Mouse (Mus musculus) frontal cortex, adult (tissue): Measurements from ENCODE around the gene Adi1.

Source experiments
- ATAC-seq: cut with Nextera tagmentation; 2 replicates; pipeline ENCODE4 v1.9.2; 2017; ENCODE audit warnings: mild to moderate bottlenecking, moderate library complexity, mixed read lengths; ENCODE audit not compliant: low TSS enrichment

Gene Adi1

GRCm38 (mm10) chr12:28694231-28694630 lies 19.2 kb downstream of the Adi1 start:
- no peak for ATAC-seq

- ATAC-seq: no peak
Measured at GRCm38 (mm10) chr12:28694776-28695175, 19.7 kb downstream of the Adi1 start.

DNA sequence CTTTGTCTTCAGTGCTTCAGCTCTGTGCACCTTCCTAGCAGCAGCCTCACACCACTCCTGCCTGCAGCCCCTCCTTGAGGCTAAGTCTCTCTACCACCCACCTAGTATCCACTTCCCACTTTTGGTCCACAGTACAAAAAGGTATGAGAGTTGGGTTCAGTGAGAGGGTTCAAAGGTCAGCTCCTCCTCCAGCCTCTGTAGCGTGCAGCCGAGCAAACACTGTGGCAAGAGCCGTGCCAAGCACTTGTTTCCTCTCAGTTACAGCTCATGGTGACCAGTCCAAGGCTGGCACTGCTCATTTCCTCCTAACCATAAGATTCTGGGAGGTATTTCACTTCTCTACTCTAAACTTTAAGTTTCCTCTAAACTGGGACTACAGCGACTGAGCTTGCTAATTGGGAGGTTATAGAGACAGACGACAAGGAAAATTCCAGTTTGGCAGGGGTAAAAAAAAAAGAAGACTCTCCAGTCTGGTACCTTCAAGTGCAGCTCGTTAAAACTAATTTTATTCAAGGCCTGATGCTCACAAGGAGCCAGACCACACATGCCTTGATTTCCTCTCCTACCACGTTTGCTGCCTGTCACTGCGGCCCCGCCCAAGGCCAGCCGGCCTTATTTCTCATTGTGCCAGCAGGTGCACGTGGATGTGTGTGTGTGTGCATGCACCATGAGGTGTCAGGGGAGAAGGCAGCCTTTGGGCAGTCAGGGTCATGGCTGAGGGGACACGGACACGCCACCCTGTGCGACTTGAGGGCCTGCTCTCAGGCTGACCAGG lies 23.0 kb downstream of the Adi1 start:
- peak; percentile 19 for ATAC-seq

GRCm38 (mm10) chr12:28699086-28699485 lies 24.1 kb downstream of the Adi1 start:
- no peak for ATAC-seq

GRCm38 (mm10) chr12:28699656-28700055 lies 24.6 kb downstream of the Adi1 start:
- ATAC-seq: no peak

- peak; percentile 10 for ATAC-seq
Measured at GRCm38 (mm10) chr12:28700101-28700511, 25.1 kb downstream of the Adi1 start.

- ATAC-seq: peak; percentile 17
Measured at GRCm38 (mm10) chr12:28700561-28701025, 25.6 kb downstream of the Adi1 start.

- peak; percentile 18; the same call in 1 of the 2 replicates for ATAC-seq
Measured at GRCm38 (mm10) chr12:28701302-28701701, 26.3 kb downstream of the Adi1 start.

DNA sequence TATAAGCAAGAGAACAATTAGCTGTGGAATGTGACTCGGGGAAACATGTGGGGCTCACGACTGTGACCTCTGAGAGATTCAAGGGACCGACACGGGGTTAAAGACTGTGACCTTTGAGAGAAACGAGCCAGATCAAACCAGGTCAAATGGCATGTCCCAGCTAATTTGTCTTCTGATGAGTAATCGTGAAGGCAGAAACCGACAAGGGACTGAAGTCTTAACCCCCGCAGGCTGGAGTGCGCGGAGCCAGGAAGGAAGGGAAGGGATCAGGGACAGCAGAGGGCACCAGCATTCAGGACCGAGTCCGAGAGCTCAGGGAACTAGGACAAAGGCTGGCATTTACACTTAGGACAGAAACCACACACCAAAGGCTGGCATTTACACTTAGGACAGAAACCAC lies 29.4 kb downstream of the Adi1 start:
- no peak for ATAC-seq

DNA sequence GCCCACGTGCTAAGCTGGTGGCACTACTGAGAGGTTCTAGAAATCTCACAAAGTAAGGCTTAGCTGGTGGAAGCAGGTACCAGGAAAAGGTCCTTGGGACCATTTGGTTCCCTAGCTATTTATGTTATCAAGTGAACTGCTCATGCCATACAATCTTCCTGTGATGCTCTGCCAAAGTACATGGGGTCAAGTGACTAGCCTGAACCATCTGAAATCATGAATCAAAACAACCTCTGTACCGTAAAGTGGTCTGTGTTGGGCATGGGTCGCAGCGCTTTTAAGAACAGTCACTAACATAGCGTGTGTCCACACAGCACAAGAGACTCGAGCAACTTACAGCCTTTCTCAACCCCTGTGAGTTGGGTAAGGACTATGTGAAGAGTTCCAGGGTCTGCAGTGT lies 30.2 kb downstream of the Adi1 start:
- no peak for ATAC-seq

- no peak for ATAC-seq
Measured at GRCm38 (mm10) chr12:28708154-28708553, 33.1 kb downstream of the Adi1 start.

DNA sequence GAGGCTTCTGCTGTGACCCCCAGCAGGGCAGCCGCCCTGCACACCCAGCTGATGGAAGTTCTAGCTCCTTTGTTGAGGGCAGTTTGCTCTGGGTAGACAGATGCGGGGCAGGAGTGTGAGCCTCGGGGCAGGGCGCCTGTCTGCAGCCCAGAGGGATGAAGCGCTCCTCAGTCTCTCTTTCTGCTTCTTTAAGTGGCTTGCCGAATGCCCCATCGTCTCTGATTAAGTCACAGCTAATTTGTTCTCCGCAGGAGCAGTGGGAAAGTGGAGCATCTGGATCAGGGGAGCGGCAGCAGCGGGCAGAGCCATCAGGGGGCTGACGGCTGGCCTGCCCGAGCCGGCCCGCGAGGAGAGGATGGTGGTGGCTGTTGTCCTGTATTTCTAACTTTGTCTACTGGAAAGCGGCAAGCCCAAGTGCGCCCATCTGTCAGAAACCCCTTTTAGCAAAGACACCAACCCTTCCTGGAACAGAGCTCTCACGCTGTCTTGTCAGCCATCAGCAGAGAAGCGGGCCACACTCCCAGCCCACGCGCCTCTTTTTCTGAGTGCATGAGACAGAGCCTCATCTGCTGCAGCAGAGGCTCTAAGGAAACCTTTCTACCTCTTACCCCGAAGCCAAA lies 35.6 kb downstream of the Adi1 start:
- ATAC-seq: peak; percentile 73

- ATAC-seq: peak; percentile 25; the same call in 1 of the 2 replicates
Measured at GRCm38 (mm10) chr12:28714822-28715632, 40.0 kb downstream of the Adi1 start.

DNA sequence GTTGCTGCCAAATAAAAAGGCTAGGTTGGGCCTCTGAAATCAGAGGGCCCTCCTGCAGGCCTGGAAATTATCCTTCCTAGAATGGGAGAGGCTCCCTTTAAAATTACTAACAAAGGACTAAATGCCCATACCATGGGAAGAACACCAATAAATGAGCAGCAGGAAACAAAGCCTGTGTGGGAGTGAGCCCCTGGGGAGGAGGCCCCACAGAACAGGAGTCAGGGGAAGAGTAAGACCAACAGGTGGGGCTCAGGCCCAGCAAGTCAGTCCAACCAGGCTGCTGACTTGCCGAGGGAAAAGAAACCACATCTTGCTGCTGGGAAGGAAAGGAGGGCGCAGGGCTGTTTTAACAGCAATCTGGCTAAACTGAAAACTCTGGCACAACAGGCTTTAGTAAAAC lies 42.0 kb downstream of the Adi1 start:
- ATAC-seq: no peak

DNA sequence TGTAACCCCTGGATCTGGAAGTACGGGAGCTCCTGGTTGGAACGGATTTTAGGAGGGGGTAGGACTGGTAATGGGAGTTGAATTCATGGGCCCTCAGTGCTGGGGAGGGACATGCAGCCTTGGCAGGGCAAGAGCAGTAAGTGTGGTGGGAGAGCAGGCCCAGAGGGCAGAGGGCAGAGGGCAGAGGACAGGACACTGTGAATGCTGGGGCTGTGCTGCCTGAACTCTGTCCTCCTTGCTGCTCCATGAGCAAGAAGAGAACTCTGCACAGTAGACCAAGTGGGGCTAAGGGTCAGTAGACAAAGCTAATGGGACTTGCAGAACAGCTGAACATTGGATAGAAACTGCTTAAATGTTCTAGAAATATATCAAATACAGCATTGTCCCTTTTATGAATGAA lies 43.1 kb downstream of the Adi1 start:
- no peak for ATAC-seq

DNA sequence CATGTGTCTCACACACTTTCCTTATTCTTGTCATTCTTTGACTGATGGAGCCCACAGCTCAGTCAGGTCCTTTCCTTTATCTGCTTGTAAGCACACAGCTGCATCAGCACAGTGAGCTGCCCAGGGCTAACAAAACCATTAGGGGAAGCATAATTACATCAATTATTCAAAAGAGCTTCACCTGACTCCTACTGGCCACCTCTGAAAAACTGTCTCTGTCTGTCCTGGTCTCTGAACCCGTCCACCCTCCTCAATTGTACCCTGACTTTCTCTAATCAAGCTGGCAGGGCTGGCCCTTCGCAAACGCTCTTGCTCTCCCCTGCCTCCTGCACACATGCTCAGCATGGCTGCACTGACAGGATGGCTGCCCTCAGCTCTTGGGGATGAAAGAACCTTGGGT lies 49.3 kb downstream of the Adi1 start:
- no peak for ATAC-seq

DNA sequence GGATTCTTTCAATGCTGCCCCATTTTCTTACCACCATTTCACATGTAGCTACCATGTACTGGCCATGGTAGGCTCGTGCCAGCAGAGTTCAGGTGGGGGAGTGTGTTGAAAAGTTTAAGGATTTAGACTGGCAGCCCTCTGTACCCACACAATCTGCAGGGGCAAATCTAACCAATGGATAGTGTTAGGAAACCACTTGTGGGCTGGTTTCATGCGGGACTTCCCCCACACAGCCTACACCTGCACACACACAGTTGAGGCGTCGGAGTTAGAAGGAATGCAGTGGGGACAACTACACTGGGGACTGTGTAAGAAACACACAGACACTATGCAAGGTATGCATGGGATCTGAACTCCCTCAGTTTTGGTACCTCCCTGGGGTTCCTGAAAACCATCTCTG lies 51.2 kb downstream of the Adi1 start:
- no peak for ATAC-seq

- ATAC-seq: peak; percentile 54; the same call in 1 of the 2 replicates
Measured at GRCm38 (mm10) chr12:28727061-28727460, 52.0 kb downstream of the Adi1 start.
